Mouse (Mus musculus) heart, postnatal 0 days (tissue): ENCODE results near the gene Gm20696.

ENCODE experiments used
- CTCF ChIP-seq: IDR thresholded peaks from 2 replicates; pipeline ENCODE4 v1.5.1; 2016; ENCODE audit warnings: antibody characterized with exemption, control low read depth, low read depth
- EP300 ChIP-seq: IDR thresholded peaks from 2 replicates; pipeline ENCODE4 v1.6.1; 2016; ENCODE audit warnings: antibody characterized with exemption, low read depth

DNA sequence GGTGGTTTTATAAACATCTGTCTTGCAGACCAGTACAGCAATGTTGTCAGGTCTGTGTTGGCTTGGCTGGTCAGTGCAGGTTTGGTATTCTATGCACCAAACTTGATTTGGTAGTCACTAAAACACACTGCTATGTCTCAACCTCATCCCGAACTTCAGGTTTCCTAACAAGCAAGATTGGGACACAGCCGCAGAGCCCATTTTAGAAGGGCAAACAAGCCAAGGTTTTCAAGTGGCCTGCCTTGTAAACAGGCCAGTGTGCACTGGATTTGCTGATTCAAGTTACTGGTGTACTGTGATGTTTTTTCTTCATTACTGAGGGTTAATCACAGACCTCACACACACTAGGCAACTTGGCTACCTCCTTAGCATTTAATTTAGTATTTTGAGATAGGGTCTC is 10.5 kb downstream of the Gm20696 start:
- TF ChIP-seq CTCF, result no peak
- no peak for TF ChIP-seq EP300
